Mouse (Mus musculus): ENCODE data around the gene Armh3.
A peak's percentile ranks its signal among the peaks of the same experiment; 100 is the strongest.

The Armh3 gene

DNA sequence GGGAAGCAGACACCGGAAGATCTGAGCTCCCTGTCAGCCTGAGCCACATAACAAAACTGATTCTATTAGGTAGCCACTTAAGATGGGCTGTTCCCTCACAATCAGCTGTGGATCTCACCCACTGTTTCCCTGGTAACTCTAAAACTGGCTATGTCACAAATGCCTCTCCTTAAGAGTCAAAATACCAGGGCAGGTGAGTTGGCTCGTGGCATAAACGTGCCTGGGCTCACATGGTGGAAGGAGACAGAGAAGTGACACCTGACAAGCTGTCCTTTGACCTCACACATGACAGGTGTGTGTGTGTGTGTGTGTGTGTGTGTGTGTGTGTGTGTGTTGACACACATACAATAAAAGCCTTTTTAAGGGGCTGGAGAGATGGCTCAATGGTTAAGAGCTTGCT is 210.8 kb downstream of the Armh3 start:
- DNase-seq (ENCODE audit: low read depth): no peak

DNA sequence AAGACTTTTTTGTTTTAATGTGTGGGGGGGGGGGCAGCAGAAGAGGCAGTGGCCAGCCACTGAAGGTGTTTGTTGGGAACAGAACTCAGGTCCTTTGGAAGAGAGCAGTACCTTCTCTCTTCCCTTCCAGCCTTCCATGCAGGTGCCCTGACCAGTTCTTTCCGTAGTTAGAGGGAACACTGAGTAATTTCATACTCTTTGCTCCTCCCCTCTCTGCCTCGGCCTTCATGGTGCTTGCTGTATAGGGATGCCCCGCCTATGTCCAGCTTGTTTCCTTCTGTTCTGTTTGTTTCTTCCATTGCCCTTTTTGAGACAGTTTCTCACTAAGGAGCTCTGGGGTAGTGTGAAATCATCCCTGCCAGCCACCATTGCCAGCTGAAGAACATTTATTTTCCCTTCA is 212.8 kb downstream of the Armh3 start:
- DNase-seq (ENCODE audit: low read depth): no peak

DNA sequence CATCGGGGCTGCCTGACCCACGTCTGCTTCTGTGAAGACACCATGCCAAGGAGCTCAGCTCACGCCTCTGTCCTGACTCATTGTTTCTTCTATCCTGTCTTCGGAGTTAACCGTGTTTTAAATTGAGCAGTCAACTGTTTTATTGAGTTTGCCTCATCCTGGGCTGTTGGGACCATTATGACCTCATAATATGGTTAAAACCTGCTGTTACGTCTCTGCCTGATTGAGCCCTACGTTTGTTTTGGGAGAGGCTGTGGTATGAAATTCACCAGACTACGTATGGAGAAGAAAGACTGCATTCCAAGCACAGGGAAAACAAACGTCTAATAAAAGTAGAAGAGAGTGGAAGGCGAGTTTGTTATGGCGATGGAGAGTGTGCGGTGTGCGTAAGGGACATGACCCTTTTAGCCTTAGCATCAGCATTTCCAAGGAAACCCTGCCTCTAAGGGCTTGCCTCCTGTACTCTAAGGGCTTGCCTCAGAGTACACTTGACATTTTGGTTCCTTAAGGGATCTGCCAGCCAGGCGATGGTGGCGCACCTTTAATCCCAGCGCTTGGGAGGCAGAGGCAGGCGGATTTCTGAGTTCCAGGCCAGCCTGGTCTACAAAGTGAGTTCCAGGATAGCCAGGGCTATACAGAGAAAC is 214.2 kb downstream of the Armh3 start:
- no peak for DNase-seq (ENCODE audit: low read depth)

DNA sequence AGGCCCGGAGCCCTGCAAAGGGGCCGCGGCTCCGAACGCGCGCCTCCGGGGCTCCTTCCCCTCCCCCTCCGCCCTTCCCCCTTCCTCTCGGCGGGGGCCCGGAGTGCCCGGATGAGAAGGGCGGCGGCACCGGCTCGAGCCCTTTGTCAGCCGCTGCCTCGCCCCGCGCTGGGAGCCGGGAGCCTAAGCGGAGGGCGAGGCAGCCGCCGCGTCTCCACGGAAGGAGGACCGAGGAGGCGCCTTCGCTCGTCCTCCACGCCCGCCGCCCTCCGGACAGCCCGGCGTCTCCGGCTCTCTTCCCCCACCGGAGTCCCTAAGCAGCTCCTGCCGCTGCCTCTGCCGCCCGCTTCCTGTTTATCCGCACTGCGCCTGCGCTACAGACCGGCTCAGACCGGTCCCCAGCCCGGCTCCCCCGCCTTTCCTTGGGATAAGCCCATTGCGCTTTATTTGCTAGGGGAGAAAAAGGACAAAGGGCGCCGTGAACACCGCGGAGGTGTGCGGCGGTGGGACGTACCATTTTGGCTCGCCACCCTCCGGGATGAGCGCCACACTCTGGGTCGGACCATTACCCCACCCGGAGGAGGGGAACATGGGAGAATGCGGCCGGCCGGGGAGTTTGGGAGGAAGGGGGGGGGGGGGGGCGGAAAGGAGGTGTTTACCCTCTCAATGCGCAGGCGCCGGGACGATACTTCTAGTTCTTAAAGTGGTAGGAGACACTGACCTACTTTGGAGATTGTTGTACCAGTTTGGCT is 214.9 kb downstream of the Armh3 start, which contains the start of gene Mgea5:
Gene Mgea5 (minus strand): TSS at position 657 of the 752 bp plus-strand sequence.
- peak; percentile 96 for DNase-seq (ENCODE audit: low read depth)

DNA sequence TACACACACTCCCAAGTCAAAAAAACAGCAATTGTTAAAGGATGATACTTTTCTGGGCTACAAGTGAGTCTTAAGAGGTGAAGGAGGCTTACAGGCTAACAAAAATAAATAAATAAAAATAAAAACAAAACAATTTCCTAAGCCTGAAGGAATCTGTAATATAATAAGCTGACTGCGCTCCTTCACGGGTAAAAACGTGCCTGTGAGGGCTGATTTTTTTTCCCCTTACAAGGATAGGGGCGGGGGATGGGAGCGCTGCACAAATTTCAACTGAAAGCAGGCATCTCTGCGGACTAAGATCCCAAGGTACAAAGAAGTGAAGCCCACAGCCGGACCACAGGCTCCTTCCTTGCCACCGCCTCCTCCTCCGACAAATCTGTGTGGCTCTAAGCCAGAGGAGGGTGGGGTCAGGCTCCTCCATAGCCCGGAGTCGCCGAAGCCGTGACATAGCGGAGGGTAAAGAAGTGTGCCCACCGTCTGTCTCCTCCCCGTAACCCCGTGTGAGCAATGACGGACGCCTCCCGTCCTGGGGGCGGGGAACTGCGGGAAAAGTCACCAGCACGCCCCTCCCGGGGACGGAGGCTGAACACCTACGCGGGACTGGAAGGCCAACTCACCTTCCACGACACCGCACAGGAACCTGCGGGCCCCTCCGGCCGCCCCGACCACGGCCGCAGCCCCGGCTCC is 215.8 kb downstream of the Armh3 start:
- DNase-seq (ENCODE audit: low read depth): no peak

DNA sequence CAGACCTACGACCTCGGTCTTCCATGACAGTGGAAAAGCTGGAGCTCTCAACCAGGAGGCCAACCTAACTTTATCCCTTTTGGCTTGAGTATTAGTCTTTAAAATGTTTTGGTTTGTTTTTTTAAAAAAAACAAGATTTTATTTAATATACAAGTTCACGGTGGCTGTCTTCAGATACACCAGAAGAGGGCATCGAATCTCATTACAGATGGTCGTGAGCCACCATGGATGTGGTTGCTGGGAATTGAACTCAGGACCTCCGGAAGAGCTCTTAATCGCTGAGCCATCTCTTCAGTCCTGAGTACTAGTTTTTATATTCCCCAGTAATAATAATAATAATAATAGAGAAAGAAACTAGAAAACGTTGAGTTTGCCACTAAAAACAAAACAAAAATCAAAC is 216.6 kb downstream of the Armh3 start:
- no peak for DNase-seq (ENCODE audit: low read depth)

DNA sequence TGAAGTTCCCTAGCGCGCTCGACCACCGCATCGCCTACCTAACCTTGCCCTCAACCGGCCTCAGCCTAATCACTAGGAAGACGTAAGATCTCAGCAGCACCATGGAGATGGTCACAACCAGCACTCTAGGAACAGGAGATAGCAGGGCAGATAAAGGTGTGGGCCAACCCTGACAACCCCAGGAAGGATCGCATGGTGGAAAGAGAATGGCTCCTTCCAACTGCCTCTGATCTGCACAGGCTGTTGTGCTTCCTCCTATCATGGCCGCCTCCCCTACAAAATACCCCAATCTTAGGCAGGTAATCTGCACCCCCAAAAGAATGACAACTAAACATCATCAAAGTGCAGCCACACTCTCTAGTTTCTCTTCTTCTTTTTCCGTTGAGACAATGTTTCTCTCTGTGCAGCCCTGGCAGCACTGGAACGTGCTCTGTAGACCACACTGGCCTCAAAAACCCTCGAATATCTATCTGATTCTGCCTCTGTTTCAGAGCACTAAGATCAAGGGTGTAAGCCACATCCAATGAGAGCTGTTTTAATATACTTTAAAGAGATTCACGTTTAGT is 217.9 kb downstream of the Armh3 start:
- no peak for DNase-seq (ENCODE audit: low read depth)

DNA sequence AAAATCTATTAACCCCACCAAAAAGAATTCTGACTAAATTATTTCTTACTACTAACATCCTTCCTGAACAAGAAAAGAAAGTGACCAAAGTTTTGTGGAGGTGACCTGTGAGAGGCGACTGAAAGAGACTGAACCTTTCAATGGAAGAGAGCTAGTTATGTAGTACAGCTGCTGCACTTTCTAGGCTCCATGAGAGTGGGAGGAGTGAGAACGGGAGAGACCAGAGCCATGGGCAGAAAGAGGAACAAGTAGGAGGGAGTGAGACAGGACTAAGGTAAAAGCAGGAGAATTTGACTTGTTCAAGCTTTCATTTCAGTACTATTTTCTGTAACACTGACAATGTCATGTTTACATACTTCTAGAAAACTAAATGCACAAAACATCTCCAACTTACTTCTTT is 222.8 kb downstream of the Armh3 start:
- DNase-seq (ENCODE audit: low read depth): no peak

DNA sequence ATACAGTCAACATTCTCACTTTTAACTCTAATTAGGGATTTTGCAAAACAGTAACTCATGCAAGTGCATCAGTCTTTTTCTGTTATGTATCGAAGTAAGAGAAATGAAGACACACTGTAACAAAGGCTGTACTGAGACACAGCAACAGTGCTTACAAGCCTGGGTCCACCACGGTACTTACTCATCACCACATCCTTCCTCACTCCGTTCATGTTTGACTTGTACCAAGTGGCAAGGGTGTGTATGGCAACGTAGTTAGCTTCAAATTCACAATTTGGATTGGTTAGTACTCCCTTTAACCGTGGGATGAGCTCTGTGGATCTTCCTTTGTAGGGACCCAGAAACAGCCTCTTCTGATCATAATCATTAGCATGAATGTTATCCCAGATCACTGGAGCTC is 226.8 kb downstream of the Armh3 start:
- no peak for DNase-seq (ENCODE audit: low read depth)

All from fibroblast of lung, adult 2 months (primary cell).